Mouse (Mus musculus) small intestine, adult 2 months (tissue): ENCODE results near the gene Phrf1.

Experiments used
- CTCF ChIP-seq: fragments of 200-500 bp; IDR thresholded peaks from 2 replicates; pipeline ENCODE4 v1.5.1; 2012; ENCODE audit warnings: low read depth, mild to moderate bottlenecking, control low read depth, inconsistent platforms, low read length, moderate library complexity, mixed read lengths; ENCODE audit not compliant: insufficient replicate concordance, insufficient read length; ENCODE audit errors: extremely low read depth
- POLR2A ChIP-seq: fragments of 200-500 bp; IDR thresholded peaks from 2 replicates; pipeline ENCODE4 v1.6.1; 2012; ENCODE audit warnings: low read depth, mild to moderate bottlenecking, control low read depth, inconsistent platforms, low read length, moderate library complexity

DNA sequence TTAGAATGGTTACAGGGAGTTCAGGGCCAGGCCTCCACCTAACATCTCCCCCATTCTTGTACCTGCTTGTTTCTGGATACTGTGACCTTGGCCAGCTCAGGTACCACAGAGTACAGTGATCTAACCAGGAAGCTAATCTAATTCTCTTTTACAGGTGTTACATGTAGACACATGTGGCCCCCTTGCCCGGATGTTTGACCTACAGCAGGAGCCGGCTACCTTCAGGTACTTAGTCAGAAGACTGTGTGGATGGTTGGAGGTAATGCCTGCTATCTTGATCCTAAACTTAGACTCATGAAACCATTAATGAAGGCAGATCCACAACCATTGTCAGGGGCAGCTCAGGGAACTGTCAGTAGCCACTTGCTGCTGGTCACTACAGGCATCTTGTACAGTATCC is 32.8 kb upstream of the Phrf1 start:
- no peak for TF ChIP-seq CTCF
- TF ChIP-seq POLR2A: no peak
